Mouse (Mus musculus): ENCODE data around the gene Wdr49. TPM values are rescaled to one million over a fixed set of nuclear protein-coding genes. Genes with fewer than 3 reads are reported as not detected.
"Not testable (repeated sequence)": the region's sequence is repeated elsewhere in the genome, so short reads cannot be mapped to it uniquely, and the experiment has no call there.

Gene Wdr49
- total RNA-seq, 2 experiments from 2014 or later = 0.98 to 1.6 TPM

GRCm38 (mm10) chr3:75304621-75305020 is 177.3 kb downstream of the Wdr49 start:
- DNase-seq (ENCODE audit: low spot score in 2 of 2) = no peak

- no peak for DNase-seq (ENCODE audit: low spot score in 2 of 2)
Observed at GRCm38 (mm10) chr3:75301072-75301471, 180.9 kb downstream of the Wdr49 start.

GRCm38 (mm10) chr3:75299464-75299863 is 182.5 kb downstream of the Wdr49 start:
- not testable (repeated sequence) for DNase-seq (ENCODE audit: low spot score in 2 of 2)

DNA sequence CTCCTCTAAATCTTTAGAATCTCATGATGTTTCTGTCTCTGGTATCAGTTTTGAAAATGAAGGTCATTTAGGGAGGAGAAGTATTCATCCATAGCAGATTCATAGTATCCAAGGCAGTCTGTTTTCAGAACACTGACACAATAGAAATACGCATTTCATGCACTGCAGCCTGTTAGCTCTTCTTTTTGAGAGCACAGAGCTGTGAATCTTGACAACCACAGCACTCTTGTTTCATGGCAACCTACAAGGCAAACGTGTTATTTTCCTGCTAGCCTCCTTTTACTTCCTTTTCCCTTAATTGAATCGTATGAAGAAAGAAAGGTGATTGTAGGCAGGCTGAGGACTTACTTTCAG is 184.2 kb downstream of the Wdr49 start:
- DNase-seq (ENCODE audit: low spot score in 2 of 2) = peak in 1 of 2 experiments; percentile 8

GRCm38 (mm10) chr3:75297026-75297757 is 184.8 kb downstream of the Wdr49 start:
- DNase-seq (ENCODE audit: low spot score in 2 of 2) = peak in 1 of 2 experiments; percentile 23

DNA sequence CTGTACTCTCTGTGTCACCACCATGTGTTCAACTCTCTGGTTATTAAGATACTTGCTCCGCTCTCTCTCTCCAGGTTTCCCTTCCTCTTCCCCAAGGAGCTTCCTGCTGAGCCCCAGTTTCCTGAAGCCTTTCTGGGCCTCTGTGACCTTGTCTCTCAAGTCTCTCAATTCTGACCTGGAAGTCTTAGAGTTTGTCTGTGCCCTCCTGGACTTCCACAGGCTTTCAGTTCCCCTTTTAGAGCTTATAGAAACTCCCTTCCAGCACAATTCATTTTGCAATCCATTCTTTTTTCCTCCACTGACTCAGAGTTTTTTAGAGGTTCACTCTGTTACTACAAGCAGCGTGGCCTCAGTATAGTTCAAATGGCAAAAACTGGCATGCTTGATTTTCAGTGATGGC is 188.7 kb downstream of the Wdr49 start:
- no peak for DNase-seq (ENCODE audit: low spot score in 2 of 2)

DNA sequence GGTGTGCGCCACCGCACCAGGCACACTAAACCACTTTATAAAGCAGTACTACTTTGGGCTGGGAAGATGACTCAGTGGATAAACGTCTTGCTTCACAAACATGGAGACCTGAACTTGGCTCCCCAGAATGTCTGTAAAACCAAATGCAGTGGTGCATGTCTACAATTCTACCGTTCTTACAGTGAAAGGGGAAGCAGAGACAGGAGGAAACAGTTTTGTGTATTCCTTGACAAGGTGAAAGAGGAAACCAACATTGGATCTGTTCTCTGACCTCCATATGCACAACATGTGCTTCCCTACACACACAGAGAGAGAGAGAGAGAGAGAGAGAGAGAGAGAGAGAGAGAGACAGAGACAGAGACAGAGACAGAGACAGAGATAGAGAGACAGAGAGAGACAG is 204.5 kb downstream of the Wdr49 start:
- no peak for DNase-seq (ENCODE audit: low spot score in 2 of 2)

DNA sequence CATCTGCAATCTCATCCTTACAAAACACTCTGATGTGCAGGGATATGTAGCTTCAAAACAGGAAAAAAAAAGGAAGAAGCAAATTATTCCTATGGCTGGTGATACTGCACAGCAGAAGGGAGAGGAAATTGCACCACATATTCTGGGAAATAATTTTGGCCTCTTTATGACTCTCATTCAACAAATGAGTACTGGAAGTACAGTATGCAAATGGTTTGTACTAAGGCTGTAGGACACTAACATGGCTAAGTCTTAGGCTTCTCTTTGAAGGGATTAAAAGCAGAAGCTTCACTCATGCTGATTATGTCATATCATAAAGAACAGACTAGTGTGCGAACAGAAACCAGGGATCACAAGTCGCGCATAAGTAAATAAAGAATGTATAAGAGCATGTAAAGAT is 205.4 kb downstream of the Wdr49 start:
- no peak for DNase-seq (ENCODE audit: low spot score in 2 of 2)

DNA sequence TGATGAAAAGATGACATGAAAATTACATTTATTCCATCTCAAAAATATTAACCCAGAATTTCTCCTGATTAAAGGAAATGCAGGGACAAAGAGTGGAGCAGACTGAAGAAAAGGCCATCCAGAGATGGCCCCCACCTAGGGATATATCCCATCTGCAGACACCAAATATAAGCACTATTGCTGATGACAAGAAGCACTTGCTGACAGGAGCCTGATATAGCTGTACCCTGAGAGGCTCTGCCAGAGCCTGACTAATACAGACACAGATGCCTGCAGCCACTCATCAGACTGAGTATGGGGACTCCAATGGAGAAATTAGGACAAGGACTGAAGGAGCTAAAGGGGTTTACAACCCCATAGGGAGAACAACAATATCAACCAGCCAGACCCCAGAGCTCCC is 206.8 kb downstream of the Wdr49 start:
- no peak for DNase-seq (ENCODE audit: low spot score in 2 of 2)

GRCm38 (mm10) chr3:75269978-75270377 is 212.0 kb downstream of the Wdr49 start, which contains the start of gene Serpini2:
TSS of gene Serpini2 (minus strand) at chr3:75270078.
- no peak for DNase-seq (ENCODE audit: low spot score in 2 of 2)

DNA sequence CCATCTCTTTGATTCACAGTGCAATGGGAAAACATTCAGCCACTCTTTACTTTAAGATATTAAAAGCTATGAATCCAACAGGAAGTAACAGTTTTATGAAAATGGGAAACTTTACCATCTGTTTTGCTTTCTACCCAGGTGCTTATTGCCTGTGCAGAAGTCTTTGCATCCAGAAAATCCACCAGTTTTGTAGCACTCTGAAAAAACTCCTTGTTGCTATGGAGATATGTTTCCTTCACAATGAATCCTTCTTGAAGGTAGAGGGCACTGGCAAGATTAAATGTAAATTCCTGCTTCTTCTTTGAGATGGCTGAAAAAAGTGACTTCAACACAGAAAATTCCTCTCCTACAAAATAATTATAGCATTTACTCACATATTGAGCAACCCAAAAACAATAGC is 222.6 kb downstream of the Wdr49 start:
- no peak for DNase-seq (ENCODE audit: low spot score in 2 of 2)

Other genes starting within 250 kb of the Wdr49 start
- not detected for gene Serpini2, start 212.1 kb downstream of the Wdr49 start, total RNA-seq (2021)
- gene Pdcd10, start 74.7 kb upstream of the Wdr49 start, total RNA-seq (2021) = 10 to 100 TPM; 69.0 to 70.7 TPM
- 100 to 1,000 TPM; 127 to 128 TPM for gene Serpini1, start 75.4 kb upstream of the Wdr49 start, total RNA-seq (2021)

Measured in layer of hippocampus, postnatal 14 days (tissue).